Mouse (Mus musculus): ENCODE measurements around the gene Rasip1.

Gene Rasip1

GRCm38 (mm10) chr7:45624718-45625117 lies 2.6 kb upstream of the Rasip1 start:
- no peak for DNase-seq (ENCODE audit: low spot score)

- no peak for DNase-seq (ENCODE audit: low spot score)
Observed at GRCm38 (mm10) chr7:45625481-45625880, 1.8 kb upstream of the Rasip1 start.

GRCm38 (mm10) chr7:45626571-45627076 lies 664 bp upstream of the Rasip1 start:
- DNase-seq (ENCODE audit: low spot score), result no peak

- no peak for DNase-seq (ENCODE audit: low spot score)
Observed at GRCm38 (mm10) chr7:45628364-45629294, 1.3 kb downstream of the Rasip1 start.

- no peak for DNase-seq (ENCODE audit: low spot score)
Observed at GRCm38 (mm10) chr7:45630064-45630907, 3.0 kb downstream of the Rasip1 start.

DNA sequence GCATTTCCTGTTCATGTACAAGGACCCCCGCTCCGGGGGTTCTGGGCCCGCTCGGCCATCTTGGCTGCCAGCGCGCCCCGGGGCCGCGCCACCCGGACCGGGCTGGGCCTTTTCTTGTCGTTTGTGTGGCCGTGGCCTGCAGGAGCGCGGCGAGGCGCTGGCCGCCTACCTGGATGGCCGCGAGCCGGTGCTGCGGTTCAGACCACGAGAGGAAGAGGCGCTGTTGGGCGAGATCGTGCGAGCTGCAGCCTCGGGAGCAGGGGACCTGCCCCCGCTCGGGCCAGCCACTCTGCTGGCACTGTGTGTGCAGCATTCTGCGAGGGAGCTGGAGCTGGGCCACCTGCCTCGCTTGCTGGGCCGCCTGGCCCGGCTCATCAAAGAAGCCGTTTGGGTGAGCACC lies 5.2 kb downstream of the Rasip1 start:
- no peak for DNase-seq (ENCODE audit: low spot score)

DNA sequence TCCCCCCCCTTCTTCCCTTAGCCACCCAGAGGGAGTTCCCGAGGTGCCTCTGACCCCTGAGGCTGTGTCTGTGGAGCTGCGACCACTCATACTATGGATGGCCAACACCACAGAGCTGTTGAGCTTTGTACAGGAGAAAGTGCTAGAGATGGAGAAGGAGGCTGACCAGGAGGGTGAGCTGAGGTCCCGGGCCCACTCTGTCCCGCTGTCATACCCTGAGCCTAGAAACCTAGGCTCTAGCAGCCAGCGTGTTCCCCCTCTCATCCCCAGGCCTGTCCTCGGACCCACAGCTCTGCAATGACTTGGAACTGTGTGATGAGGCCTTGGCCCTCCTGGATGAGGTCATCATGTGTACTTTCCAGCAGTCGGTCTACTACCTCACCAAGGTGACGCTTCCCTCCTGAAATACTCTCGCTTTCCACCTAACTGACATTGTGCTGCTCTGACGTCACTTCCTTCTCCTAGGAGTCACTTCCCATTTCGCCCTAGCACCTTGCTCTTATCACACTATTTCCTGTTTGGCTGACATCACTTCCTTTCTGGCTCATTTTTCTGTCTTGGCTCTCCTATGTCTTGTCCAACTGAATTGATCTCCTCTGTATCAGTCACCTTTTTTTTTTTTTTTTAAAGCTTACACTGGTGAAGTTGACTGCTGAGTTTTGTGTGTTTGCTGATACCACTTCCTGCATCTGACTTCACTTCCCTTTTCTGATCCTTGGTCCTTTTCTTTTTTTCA lies 7.8 kb downstream of the Rasip1 start:
- no peak for DNase-seq (ENCODE audit: low spot score)

DNA sequence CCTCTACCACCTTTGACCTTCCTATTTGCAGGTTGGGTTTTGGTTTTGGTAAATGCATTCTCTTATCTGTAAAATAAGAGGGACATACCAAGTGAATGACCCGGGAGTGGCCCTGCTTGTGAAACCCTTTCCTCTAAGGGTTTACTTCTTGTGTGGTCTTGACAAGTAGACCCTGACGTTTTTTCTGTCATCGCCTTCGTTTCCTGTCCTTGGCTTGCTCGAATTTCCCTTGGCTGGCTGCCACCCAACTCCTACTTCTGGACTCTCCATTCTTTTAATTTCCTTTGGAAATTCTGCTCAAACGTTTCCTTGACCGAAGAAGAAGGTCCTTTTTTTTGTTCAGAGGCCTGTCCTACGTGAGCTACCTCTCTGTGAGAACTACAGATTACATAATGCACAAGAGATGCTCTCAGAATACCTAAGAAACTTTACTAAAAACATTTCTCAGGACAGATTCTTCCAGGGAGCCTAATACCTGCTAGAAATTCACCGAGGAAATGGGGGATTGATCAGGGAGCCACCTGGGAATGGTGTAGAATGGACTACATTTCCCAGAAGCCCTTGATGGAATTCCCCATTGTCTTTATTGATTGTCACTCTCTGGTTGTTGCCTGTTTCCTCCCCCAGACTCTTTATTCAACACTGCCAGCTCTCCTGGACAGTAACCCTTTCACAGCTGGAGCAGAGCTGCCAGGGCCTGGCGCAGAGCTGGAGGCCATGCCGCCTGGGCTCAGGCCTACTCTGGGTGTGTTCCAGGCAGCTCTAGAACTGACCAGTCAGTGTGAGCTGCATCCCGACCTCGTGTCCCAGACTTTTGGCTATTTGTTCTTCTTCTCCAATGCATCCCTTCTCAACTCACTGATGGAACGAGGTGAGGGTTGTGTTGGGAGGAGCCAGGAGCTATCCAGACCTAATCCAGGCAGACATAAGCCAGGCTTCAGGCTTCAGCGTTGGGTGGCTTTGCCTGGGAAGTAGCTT lies 8.7 kb downstream of the Rasip1 start:
- no peak for DNase-seq (ENCODE audit: low spot score)

GRCm38 (mm10) chr7:45637710-45638109 lies 10.4 kb downstream of the Rasip1 start:
- no peak for DNase-seq (ENCODE audit: low spot score)

DNA sequence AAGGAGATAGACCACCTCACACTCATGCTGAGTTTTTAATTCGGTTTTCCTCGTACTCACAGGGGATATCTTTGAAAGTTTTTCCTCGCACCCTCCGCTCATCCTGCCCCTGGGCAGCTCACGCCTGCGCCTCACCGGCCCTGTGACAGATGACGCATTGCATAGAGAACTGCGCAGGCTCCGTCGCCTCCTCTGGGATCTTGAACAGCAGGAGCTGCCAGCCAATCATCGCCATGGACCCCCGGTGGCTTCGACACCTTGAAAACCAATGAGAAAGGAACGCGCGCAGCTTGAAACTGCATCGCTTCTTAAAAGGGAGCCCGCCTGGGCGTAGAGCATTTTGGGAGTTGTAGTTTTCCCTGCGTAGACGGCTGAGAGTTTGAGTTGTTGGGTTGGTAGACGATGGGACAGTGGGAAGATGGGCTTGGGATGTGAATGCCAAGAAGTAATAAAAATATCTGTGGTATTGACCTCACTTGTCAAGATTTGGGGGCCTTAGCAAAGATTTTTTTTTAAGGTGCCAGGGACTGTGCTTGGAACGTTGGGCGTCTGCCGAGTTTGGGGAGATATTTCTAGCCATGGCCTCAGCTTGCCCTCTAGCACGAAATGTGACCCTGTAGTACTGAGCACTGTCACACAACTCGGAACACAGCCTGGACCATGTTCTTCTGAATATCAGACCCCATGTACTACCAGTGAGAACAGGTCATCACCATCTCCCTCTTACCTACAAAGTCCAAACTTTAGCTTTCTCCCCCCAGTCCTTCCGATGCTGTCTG lies 11.5 kb downstream of the Rasip1 start:
- peak; percentile 75 for DNase-seq (ENCODE audit: low spot score)

DNA sequence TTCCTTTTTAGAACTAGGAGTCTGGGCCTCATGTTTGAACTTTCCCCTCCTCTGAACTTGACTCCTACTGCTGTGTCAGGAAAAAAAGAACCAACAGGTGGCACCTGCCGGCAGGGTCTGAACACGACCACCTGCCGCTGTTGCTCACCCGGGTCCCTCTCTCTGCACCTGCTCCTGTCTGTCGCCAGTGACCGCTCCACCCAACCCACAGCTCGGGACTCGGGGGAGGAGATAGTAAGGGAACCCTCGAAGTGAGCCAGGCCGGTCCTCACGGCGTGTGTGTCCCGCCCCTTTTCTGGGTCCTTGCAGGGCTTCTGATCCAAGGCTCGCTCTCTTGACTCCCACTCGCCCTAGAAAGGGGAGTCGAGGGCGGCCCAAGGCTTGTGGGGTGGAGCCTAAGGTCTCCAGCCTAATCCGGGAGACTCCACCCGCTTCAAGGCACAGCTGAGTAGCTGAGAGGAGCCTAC lies 12.3 kb downstream of the Rasip1 start, which contains the start of gene Mamstr:
Gene Mamstr, plus strand, starts transcription at position 417 of the 467 bp plus-strand sequence.
- DNase-seq (ENCODE audit: low spot score), result no peak

DNA sequence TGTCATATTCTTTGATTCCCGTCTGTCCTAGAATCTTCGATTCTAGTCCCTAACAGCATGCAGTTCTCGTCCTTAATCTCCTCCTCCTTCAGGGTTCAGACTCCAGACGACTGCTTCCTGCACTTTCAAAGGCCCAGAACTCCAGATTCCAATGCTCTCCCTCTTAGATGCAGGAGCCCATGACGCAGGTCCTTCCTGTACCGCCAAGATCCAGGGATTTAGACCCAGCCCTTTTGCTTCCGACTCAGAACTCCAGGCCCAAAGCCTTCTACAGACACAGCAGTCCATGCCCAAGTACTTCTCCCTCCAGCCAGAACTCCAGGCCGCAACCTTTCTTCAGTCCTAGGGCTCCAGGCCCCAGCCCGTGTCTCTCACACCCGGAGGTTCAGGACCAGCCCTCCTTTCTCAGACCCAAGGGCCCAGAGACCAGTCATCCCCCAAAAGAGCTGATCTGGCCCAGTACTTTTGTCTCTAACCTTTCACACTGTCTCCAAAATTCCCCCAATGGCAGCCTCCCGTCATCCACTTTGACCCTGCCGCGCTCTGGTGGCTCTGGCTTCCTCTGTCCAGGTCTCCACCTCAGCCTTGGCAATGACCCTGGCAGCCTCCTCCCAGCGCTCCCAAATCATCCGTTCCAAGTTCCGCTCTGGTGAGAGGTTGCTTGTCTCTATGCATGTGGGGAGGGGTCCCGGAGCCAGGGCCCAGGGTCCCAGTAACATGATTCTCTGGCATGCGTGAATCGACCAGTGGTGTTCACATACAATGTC lies 13.1 kb downstream of the Rasip1 start:
- no peak for DNase-seq (ENCODE audit: low spot score)

DNA sequence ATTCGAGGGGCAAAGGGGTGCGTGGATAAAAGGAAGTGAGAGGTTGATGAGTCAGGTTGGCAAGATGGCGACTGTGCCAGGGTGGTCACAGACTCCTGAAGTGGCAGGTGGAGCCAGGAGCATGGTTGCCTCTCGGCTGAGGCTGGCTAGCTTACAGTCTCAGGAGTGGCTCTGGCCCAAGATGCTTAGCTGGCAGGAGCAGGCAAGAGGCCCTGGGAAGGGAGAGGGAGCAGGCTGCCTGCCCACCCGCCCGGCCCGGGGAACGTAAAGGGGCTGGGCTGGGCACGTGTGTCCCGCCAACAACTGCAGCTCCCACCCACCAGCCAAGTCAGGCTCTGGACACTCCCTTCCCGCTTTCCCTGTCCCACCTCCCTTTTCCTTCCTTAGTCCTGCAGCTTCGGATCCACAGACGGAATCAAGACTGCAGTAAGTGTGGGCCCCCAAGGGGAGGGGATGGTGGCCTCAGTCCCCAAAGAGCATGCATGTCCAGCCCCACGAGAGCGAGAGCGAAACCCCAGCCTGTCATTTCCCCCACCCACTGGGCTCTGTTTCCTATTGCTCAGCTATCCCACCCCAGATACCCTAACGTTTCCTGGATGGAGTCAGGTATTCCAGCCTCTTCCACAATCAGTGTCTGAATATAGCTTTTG lies 14.2 kb downstream of the Rasip1 start:
- DNase-seq (ENCODE audit: low spot score), result peak; percentile 11

DNA sequence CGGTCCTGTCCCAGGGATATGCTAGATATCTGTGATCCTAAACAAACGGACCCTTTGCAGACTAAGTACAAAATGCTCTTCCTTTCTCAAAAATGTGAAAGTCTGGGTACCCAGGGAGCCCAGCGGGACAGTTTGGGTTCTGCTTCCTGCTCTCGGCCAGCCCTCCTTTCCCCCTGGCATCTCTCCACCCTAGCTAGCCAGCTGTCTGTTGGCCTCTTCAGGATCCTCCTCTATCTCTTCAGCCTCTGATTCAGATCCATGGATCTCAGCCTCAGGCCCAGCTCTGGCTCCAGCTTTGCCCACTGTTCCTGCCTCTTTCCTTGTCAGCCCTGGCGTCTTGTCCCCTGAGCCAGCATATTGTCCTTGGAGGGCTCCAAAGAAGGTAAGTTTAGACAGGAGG lies 14.8 kb downstream of the Rasip1 start:
- no peak for DNase-seq (ENCODE audit: low spot score)

DNA sequence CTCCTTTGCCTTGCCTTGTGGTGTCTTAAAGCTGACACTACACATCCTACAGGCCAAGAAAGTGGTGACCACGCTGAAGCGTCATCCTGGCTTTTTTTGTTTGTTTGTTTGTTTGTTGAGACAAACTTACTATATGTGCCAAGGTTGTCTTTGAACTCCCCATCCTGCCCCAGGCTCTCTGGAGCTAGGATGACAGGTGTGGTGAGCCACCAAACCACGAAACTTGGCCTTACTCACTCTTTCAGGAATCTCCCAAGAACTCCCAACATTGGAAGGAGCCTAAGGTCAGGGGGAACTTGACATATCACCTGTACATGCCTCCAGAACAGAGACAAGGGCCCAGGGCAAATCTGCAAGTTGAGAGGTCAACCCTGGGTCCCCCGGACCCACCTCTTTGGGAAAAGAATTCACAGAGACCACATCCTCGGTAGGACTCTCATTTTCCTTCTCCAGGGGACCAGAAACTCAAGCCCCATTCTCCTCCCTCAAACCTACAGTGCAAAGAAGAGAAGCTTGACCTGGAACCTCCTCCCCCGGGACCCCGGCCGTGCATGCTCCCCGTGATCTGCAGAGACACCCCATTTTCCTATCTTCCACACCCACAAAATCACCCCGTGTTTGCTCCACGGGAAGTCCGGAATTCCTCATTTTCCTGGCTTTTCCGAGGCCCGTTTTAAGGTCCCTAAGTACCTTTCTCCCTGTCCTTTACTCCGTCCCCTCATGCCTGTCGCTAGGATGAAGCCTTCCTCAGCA lies 15.4 kb downstream of the Rasip1 start:
- no peak for DNase-seq (ENCODE audit: low spot score)

GRCm38 (mm10) chr7:45643441-45644178 lies 16.3 kb downstream of the Rasip1 start:
- peak; percentile 62 for DNase-seq (ENCODE audit: low spot score)

DNA sequence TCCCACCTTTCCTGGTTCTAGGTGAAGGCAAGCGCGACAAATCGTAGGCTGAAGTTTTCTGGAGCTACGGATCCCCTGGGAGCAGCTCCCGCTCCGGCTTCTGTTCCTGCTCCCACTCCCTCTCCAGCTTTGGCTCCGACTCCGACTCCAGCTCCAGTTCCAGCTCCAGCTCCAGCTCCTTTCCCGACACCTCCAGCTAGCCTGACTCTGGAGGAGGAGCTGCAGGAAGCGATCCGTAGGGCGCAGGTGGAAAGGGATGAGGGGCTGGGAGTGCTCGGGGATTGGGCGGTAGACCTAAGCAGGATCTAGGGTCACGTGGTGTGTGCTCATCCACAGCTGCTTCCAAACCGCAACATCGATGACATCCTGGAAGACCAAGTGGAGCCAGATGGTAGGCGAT lies 16.9 kb downstream of the Rasip1 start:
- no peak for DNase-seq (ENCODE audit: low spot score)
